Mouse (Mus musculus) heart, embryonic 14.5 days (tissue): ENCODE measurements at regions not wholly inside any gene's neighbourhood (a gene's known extent, or its start where the extent isn't known, plus 50 kb on each side); places are given as distances from the start of the nearest gene placed in this dataset.

Experiments used
- ATAC-seq: fragments of 200-750 bp; cut with Nextera tagmentation; 2 replicates; pipeline ENCODE4 v1.8.0; 2017; ENCODE audit warnings: low read depth, moderate TSS enrichment; ENCODE audit not compliant: insufficient number of reproducible peaks, insufficient read depth, low FRiP score
- H3K27ac ChIP-seq, 2 experiments: fragments of 200-500 bp in 1 of 2; fragments of 300-500 bp in 1 of 2; sonication (generic) in 1 of 2; replicated peaks in 1 of 2; 2 replicates each; pipeline ENCODE4 v1.5.1; 2012 to 2014; ENCODE audit warnings: low read depth in 2 of 2, low read length in 2 of 2, control low read depth in 1 of 2, mild to moderate bottlenecking in 1 of 2, mixed read lengths in 1 of 2; ENCODE audit not compliant: control insufficient read depth in 1 of 2, insufficient read depth in 1 of 2
- H3K27me3 ChIP-seq: fragments of 300-500 bp; sonication (generic); 2 replicates; pipeline ENCODE4 v1.6.1; 2014; ENCODE audit warnings: mild to moderate bottlenecking, low read length, control low read depth; ENCODE audit not compliant: control insufficient read depth, insufficient read depth
- H3K36me3 ChIP-seq: fragments of 300-500 bp; sonication (generic); 2 replicates; pipeline ENCODE4 v1.6.1; 2014; ENCODE audit warnings: mild to moderate bottlenecking, control low read depth, low read length, mixed read lengths; ENCODE audit not compliant: control insufficient read depth, insufficient read depth
- H3K4me1 ChIP-seq, 2 experiments: fragments of 200-500 bp in 1 of 2; fragments of 300-500 bp in 1 of 2; sonication (generic) in 1 of 2; 2 replicates each; pipeline ENCODE4 v1.6.1; 2012 to 2014; ENCODE audit warnings: low read length in 2 of 2, control low read depth in 1 of 2, mixed read lengths in 1 of 2; ENCODE audit not compliant: control insufficient read depth in 2 of 2, insufficient read depth in 2 of 2
- H3K4me2 ChIP-seq: fragments of 300-500 bp; sonication (generic); 2 replicates; pipeline ENCODE4 v1.6.1; 2014; ENCODE audit warnings: mild to moderate bottlenecking, low read length
- H3K4me3 ChIP-seq, 2 experiments: fragments of 200-500 bp in 1 of 2; fragments of 300-500 bp in 1 of 2; sonication (generic) in 1 of 2; 2 replicates each; pipeline ENCODE4 v1.5.1; 2012 to 2014; ENCODE audit warnings: low read length in 2 of 2, mild to moderate bottlenecking in 2 of 2, control low read depth in 1 of 2, low read depth in 1 of 2, moderate library complexity in 1 of 2; ENCODE audit not compliant: control insufficient read depth in 1 of 2, insufficient read depth in 1 of 2
- H3K9ac ChIP-seq: fragments of 300-500 bp; sonication (generic); 2 replicates; pipeline ENCODE4 v1.6.1; 2014; ENCODE audit warnings: mild to moderate bottlenecking, low read length
- H3K9me3 ChIP-seq: fragments of 300-500 bp; sonication (generic); 2 replicates; pipeline ENCODE4 v1.6.1; 2016; ENCODE audit warnings: low read length, control low read depth; ENCODE audit not compliant: control insufficient read depth
- WGBS: fragments of 180-500 bp; shearing (Covaris S2); extraction: QIAGEN DNeasy Blood & Tissue Kit; methylation state at CpG from one replicate; pipeline ENCODE4 v1.1.7; 2014; 5-methylcytosine and 5-hydroxymethylcytosine counted together

- 64% methylated on average over 3 of the region's 3 CpGs for WGBS
- no peak overlapping the region for H3K9ac ChIP-seq
- no peak overlapping the region for H3K4me3 ChIP-seq
- H3K27ac ChIP-seq: no peak overlapping the region
- H3K9me3 ChIP-seq: no peaks in the 10 kb centered on the region
- no peak overlapping the region for H3K4me2 ChIP-seq
- no peaks in the 10 kb centered on the region for H3K27me3 ChIP-seq
- no peak for ATAC-seq
- no peaks in the 10 kb centered on the region for H3K36me3 ChIP-seq
- no peaks in the 10 kb centered on the region; a peak in 1 of 4 replicates for H3K4me1 ChIP-seq
Observed at GRCm38 (mm10) chr12:70742836-70743235, 82.5 kb upstream of the Frmd6 start.

- 54% methylated on average over 2 of the region's 2 CpGs for WGBS
- Histone ChIP-seq H3K27me3 (no peaks in the 10 kb centered on the region), H3K4me1 (no peaks in the 10 kb centered on the region), H3K9me3 (no peaks in the 10 kb centered on the region), H3K9ac (no peak overlapping the region), H3K4me2 (no peak overlapping the region), H3K4me3 (no peak overlapping the region), H3K36me3 (no peaks in the 10 kb centered on the region), H3K27ac (no peak overlapping the region)
- ATAC-seq: no peak
Observed at GRCm38 (mm10) chr12:70745681-70746080, 79.6 kb upstream of the Frmd6 start.

GRCm38 (mm10) chr12:70749651-70750050, 75.7 kb upstream of the Frmd6 start:
- Histone ChIP-seq H3K4me3 (no peak overlapping the region), H3K9ac (no peak overlapping the region), H3K27me3 (no peaks in the 10 kb centered on the region), H3K27ac (no peak overlapping the region), H3K9me3 (no peaks in the 10 kb centered on the region), H3K4me1 (peaks cover 3 to 8% of the 10 kb centered on the region in 2 experiments; a peak in 2 of 4 replicates), H3K36me3 (no peaks in the 10 kb centered on the region), H3K4me2 (no peak overlapping the region)
- 95% methylated on average over 2 of the region's 2 CpGs for WGBS
- no peak for ATAC-seq

- H3K27ac ChIP-seq: no peak overlapping the region
- 84% methylated on average over 7 of the region's 7 CpGs for WGBS
- no peaks in the 10 kb centered on the region for H3K27me3 ChIP-seq
Observed at GRCm38 (mm10) chr12:70750651-70751578, 74.4 kb upstream of the Frmd6 start.

GRCm38 (mm10) chr12:70752266-70752910, 72.9 kb upstream of the Frmd6 start:
- WGBS: 42% methylated on average over 11 of the region's 11 CpGs
- no peak for ATAC-seq
- Histone ChIP-seq H3K4me3 (no peak overlapping the region), H3K9ac (no peak overlapping the region), H3K4me1 (peaks cover 3 to 8% of the 10 kb centered on the region in 2 experiments; a peak in 2 of 4 replicates), H3K9me3 (no peaks in the 10 kb centered on the region), H3K27ac (peak overlapping the region; percentile 25 to 39; a peak in 3 of 4 replicates), H3K4me2 (peak overlapping the region; percentile 14; the same call in 1 of the 2 replicates), H3K36me3 (no peaks in the 10 kb centered on the region), H3K27me3 (no peaks in the 10 kb centered on the region)

More at GRCm38 (mm10) chr12:70750651-70751578, 74.4 kb upstream of the Frmd6 start:
- Histone ChIP-seq H3K9ac (no peak overlapping the region), H3K9me3 (no peaks in the 10 kb centered on the region), H3K4me1 (peaks cover 3 to 8% of the 10 kb centered on the region in 2 experiments; a peak in 2 of 4 replicates), H3K4me2 (no peak overlapping the region), H3K36me3 (no peaks in the 10 kb centered on the region), H3K4me3 (no peak overlapping the region)
- no peak for ATAC-seq

GRCm38 (mm10) chr12:70752911-70753290, 72.4 kb upstream of the Frmd6 start:
- Histone ChIP-seq H3K27ac (peak overlapping the region; percentile 25 to 39; a peak in 3 of 4 replicates), H3K4me1 (peaks cover 3 to 8% of the 10 kb centered on the region in 2 experiments; a peak in 2 of 4 replicates), H3K4me3 (no peak overlapping the region), H3K9ac (no peak overlapping the region), H3K4me2 (peak overlapping the region; percentile 14; the same call in 1 of the 2 replicates), H3K9me3 (no peaks in the 10 kb centered on the region), H3K36me3 (no peaks in the 10 kb centered on the region), H3K27me3 (no peaks in the 10 kb centered on the region)
- ATAC-seq: no peak
- WGBS: 46% methylated on average over 4 of the region's 4 CpGs

GRCm38 (mm10) chr12:70753458-70753857, 71.9 kb upstream of the Frmd6 start:
- Histone ChIP-seq H3K4me1 (peaks cover 3 to 8% of the 10 kb centered on the region in 2 experiments; a peak in 2 of 4 replicates), H3K4me2 (no peak overlapping the region), H3K9me3 (no peaks in the 10 kb centered on the region), H3K27me3 (no peaks in the 10 kb centered on the region), H3K36me3 (no peaks in the 10 kb centered on the region), H3K27ac (no peak overlapping the region), H3K9ac (no peak overlapping the region), H3K4me3 (no peak overlapping the region)
- ATAC-seq: no peak
- WGBS: 88% methylated on average over 3 of the region's 3 CpGs
